Mouse (Mus musculus): ENCODE data around the gene Prox1. TPM values are rescaled to one million over a fixed set of nuclear protein-coding genes. Genes with fewer than 3 reads are reported as not detected.

The Prox1 gene
- polyA plus RNA-seq, 1 experiment from 2014 or later: 8.3 TPM

DNA sequence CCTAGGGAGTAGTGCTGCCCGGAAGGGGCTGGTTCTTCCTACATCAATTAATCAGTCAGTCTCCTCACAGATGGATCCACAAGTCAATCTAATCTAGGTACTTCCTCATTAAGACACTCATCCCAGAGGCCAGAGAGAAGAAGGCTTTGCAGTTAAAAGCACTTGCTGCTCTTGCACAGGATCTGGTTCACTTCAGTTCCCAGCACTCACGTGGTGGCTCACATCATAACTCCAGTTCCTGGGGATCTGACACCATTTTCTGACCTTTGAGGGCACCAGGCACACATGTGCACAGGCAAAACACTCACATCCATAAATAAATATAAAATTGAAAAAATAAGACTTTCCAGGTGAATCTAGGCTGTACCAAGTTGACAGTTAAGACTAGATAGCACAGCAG is 27.7 kb upstream of the Prox1 start:
- Histone ChIP-seq H3K4me3 (ENCODE audit: low read depth, low read length) (no peak overlapping the region), H3K9me3 (ENCODE audit: control insufficient read depth, low read length) (no peaks in the 10 kb centered on the region), H3K27me3 (ENCODE audit: control insufficient read depth, insufficient read depth, low read length) (no peaks in the 10 kb centered on the region), H3K9ac (ENCODE audit: low read length) (no peak overlapping the region), H3K36me3 (ENCODE audit: control insufficient read depth, insufficient read depth, low read length) (no peaks in the 10 kb centered on the region), H3K27ac (ENCODE audit: low read depth, low read length) (no peak overlapping the region), H3K4me2 (no peak overlapping the region), H3K4me1 (ENCODE audit: control insufficient read depth, insufficient read depth, low read length) (no peaks in the 10 kb centered on the region)
- DNase-seq (ENCODE audit: low spot score, missing footprints) (peak; percentile 51), ATAC-seq (ENCODE audit: low FRiP score) (no peak)
- 89% methylated on average over 2 of the region's 2 CpGs for WGBS

DNA sequence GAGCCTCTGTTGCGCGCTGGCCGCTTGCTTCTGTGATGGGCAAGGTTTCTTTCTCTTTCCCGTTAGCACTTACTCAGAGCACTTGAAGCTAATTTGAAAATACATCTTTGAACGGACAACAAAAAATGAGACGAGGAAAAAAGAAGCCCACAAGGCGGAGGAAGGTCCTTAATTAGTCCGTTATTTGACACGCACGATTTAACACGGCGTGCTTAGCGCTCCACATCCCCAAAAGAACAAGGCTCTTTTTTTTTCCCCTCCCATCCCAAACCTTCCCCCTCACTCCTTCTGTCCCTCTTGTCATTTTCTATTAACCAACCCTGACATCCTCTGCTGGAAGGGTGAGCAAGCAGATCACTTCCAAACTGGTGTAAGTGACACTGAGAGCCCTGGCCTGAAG is 21.5 kb upstream of the Prox1 start:
- Histone ChIP-seq H3K27ac (ENCODE audit: low read depth, low read length) (no peak overlapping the region), H3K9ac (ENCODE audit: low read length) (no peak overlapping the region), H3K27me3 (ENCODE audit: control insufficient read depth, insufficient read depth, low read length) (0 out of 2 replicates have a peak, but pooled peaks cover 4% of the 10 kb centered on the region), H3K36me3 (ENCODE audit: control insufficient read depth, insufficient read depth, low read length) (no peaks in the 10 kb centered on the region), H3K9me3 (ENCODE audit: control insufficient read depth, low read length) (no peaks in the 10 kb centered on the region), H3K4me3 (ENCODE audit: low read depth, low read length) (no peak overlapping the region), H3K4me2 (no peak overlapping the region), H3K4me1 (ENCODE audit: control insufficient read depth, insufficient read depth, low read length) (peaks cover 10% of the 10 kb centered on the region; the same call in 1 of the 2 replicates)
- ATAC-seq (ENCODE audit: low FRiP score) (no peak), DNase-seq (ENCODE audit: low spot score, missing footprints) (peak; percentile 84)
- WGBS: 37% methylated on average over 13 of the region's 13 CpGs

DNA sequence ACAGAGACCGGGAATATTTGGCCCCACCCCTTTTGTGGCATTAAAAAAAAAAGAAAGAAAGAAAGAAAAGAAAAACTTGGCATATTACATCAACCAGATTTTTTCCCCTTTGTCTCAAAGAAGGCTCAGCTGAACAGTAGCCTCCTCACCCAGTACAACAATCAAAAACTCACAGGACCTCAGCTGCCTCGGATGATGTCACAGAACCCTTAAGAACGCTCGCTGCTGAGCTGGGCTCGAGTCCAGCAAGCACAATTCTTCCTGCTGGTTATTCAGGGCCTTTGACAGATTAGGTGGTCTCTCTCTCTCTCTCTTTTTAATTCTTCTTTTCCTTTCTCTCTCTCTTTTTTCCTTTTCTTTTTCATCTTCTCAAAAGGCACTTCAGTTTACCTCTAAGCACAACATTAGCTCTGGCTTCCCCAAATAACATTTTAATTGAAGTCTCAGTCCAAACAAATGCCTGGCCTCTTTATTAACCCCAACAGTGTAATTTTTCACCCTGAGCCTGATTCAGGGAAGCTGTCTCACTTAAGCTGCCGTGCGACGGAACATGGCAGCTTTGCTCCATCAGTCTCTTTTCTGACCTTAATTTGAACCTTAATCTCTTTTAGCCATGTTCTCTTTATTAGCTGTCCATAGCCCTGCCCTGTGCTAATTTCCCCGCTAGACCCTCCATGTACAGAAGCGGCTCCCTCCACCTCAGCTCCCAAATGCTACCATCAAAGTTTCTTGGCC is 19.9 kb upstream of the Prox1 start:
- Histone ChIP-seq H3K4me2 (no peak overlapping the region), H3K27ac (ENCODE audit: low read depth, low read length) (no peak overlapping the region), H3K4me1 (ENCODE audit: control insufficient read depth, insufficient read depth, low read length) (peaks cover 10% of the 10 kb centered on the region; the same call in 1 of the 2 replicates), H3K9ac (ENCODE audit: low read length) (no peak overlapping the region), H3K27me3 (ENCODE audit: control insufficient read depth, insufficient read depth, low read length) (0 out of 2 replicates have a peak, but pooled peaks cover 4% of the 10 kb centered on the region), H3K9me3 (ENCODE audit: control insufficient read depth, low read length) (no peaks in the 10 kb centered on the region), H3K36me3 (ENCODE audit: control insufficient read depth, insufficient read depth, low read length) (no peaks in the 10 kb centered on the region), H3K4me3 (ENCODE audit: low read depth, low read length) (no peak overlapping the region)
- DNase-seq (ENCODE audit: low spot score, missing footprints) (peak; percentile 85), ATAC-seq (ENCODE audit: low FRiP score) (0 out of 2 replicates have a peak, but pooled peaks have one; percentile 59)
- 24% methylated on average over 10 of the region's 10 CpGs for WGBS

DNA sequence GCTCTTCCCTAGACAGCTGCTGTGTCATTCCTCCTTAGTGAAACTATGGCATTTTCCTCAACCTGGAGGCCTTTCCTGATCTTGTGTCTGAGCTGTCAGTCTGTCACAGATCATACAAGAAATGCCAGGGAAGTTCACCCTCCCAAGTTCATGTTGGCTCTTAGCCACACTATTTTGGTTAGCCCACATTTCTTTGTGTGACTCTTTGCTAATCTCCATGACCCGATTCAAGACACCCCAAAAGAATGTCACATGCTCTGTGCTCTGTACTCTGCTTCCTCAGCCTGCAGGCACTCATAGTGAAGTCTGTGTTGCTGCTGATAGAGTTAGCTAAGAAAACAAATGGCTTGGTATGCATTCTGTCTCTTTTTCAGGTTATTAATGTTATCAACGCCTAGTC is 18.6 kb upstream of the Prox1 start:
- H3K4me3 ChIP-seq (ENCODE audit: low read depth, low read length): no peak overlapping the region
- no peak overlapping the region for H3K9ac ChIP-seq (ENCODE audit: low read length)
- H3K27me3 ChIP-seq (ENCODE audit: control insufficient read depth, insufficient read depth, low read length): 0 out of 2 replicates have a peak, but pooled peaks cover 4% of the 10 kb centered on the region
- no peaks in the 10 kb centered on the region for H3K9me3 ChIP-seq (ENCODE audit: control insufficient read depth, low read length)
- DNase-seq (ENCODE audit: low spot score, missing footprints) (peak; percentile 54), ATAC-seq (ENCODE audit: low FRiP score) (no peak)
- 70% methylated on average over 2 of the region's 2 CpGs for WGBS
- H3K4me1 ChIP-seq (ENCODE audit: control insufficient read depth, insufficient read depth, low read length): peaks cover 10% of the 10 kb centered on the region; the same call in 1 of the 2 replicates
- no peak overlapping the region for H3K27ac ChIP-seq (ENCODE audit: low read depth, low read length)
- H3K36me3 ChIP-seq (ENCODE audit: control insufficient read depth, insufficient read depth, low read length): no peaks in the 10 kb centered on the region
- H3K4me2 ChIP-seq: no peak overlapping the region

DNA sequence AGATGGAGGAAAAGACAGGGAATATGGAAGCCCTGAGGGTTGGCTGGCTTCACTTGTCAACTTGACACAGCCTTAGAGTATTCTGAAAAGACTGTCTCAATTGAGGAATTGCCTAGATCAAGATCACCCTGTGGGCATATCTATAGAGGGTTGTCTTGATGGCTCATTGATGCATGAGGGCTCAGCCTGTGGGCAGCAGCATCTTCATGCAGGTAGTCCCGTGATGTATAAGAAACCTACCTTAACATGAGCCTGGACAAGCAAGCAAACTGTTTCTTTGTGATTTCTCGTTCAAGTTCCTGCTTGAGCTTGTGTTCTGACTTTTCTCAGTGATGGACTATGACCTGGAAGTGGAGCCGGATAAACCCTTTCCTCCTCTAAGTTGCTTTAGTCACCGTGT is 15.8 kb upstream of the Prox1 start:
- no peak overlapping the region for H3K9ac ChIP-seq (ENCODE audit: low read length)
- no peak for ATAC-seq (ENCODE audit: low FRiP score)
- WGBS: 86% methylated on average over 4 of the region's 4 CpGs

DNA sequence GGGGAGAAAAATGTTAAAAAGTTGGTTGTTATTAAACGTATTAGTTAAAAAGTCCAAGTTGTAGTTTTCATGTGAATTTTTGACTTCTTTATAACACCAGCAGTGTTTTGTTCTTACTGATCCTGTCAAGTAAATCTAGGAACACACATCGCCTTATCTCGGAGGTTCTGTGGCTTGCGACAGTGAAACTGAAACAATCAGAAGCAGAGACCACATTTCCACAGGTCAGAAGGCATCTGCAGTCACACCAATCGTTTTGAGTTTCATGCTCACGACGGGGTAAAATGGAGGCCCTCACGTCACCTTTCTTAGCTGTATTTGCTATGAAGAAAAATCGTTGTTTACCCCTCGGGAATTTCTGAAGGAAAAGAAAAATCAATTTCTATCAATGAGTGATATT is 14.8 kb upstream of the Prox1 start:
- H3K4me3 ChIP-seq (ENCODE audit: low read depth, low read length): no peak overlapping the region
- no peaks in the 10 kb centered on the region for H3K9me3 ChIP-seq (ENCODE audit: control insufficient read depth, low read length)
- H3K27ac ChIP-seq (ENCODE audit: low read depth, low read length): no peak overlapping the region
- 0 out of 2 replicates have a peak, but pooled peaks cover 4% of the 10 kb centered on the region for H3K4me1 ChIP-seq (ENCODE audit: control insufficient read depth, insufficient read depth, low read length)
- no peaks in the 10 kb centered on the region for H3K27me3 ChIP-seq (ENCODE audit: control insufficient read depth, insufficient read depth, low read length)
- ATAC-seq (ENCODE audit: low FRiP score) (no peak), DNase-seq (ENCODE audit: low spot score, missing footprints) (peak; percentile 78)
- no peak overlapping the region for H3K9ac ChIP-seq (ENCODE audit: low read length)
- no peak overlapping the region for H3K4me2 ChIP-seq
- whole genome bisulfite sequencing: 87% methylated on average over 10 of the region's 10 CpGs
- no peaks in the 10 kb centered on the region for H3K36me3 ChIP-seq (ENCODE audit: control insufficient read depth, insufficient read depth, low read length)

More for the DNA sequence above, 15.8 kb upstream of the Prox1 start:
- no peaks in the 10 kb centered on the region for H3K36me3 ChIP-seq (ENCODE audit: control insufficient read depth, insufficient read depth, low read length)
- peaks cover 7% of the 10 kb centered on the region; the same call in 1 of the 2 replicates for H3K4me1 ChIP-seq (ENCODE audit: control insufficient read depth, insufficient read depth, low read length)
- H3K9me3 ChIP-seq (ENCODE audit: control insufficient read depth, low read length): no peaks in the 10 kb centered on the region
- peak; percentile 77 for DNase-seq (ENCODE audit: low spot score, missing footprints)
- no peak overlapping the region for H3K27ac ChIP-seq (ENCODE audit: low read depth, low read length)
- no peak overlapping the region for H3K4me2 ChIP-seq
- H3K4me3 ChIP-seq (ENCODE audit: low read depth, low read length): no peak overlapping the region
- H3K27me3 ChIP-seq (ENCODE audit: control insufficient read depth, insufficient read depth, low read length): no peaks in the 10 kb centered on the region

DNA sequence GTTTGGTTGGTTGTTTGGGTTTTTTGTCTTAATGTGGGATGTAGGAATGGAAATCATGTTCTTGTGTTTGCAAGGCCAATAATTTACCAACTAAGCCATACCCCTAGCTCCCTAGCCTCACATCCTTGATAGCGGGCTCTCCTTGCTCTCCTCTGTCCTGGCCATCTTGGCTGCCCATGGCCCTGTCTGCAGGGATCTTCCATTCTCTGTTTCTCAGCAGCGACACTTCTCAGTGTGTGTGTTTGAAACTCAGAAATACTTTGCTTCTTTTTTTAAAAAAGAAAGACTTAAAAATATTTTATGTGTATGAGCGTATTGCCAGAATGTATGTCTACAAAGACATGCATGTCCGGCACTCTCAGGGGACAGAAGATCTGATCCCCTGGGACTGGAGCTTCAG is 13.1 kb upstream of the Prox1 start:
- peaks cover 2% of the 10 kb centered on the region; the same call in 1 of the 2 replicates for H3K27me3 ChIP-seq (ENCODE audit: control insufficient read depth, insufficient read depth, low read length)
- H3K4me3 ChIP-seq (ENCODE audit: low read depth, low read length): no peak overlapping the region
- H3K27ac ChIP-seq (ENCODE audit: low read depth, low read length): no peak overlapping the region
- no peak overlapping the region for H3K9ac ChIP-seq (ENCODE audit: low read length)
- H3K4me2 ChIP-seq: no peak overlapping the region
- no peaks in the 10 kb centered on the region for H3K36me3 ChIP-seq (ENCODE audit: control insufficient read depth, insufficient read depth, low read length)
- no peaks in the 10 kb centered on the region for H3K9me3 ChIP-seq (ENCODE audit: control insufficient read depth, low read length)
- ATAC-seq (ENCODE audit: low FRiP score): no peak
- peak; percentile 74 for DNase-seq (ENCODE audit: low spot score, missing footprints)
- 92% methylated on average over 4 of the region's 4 CpGs for WGBS
- 0 out of 2 replicates have a peak, but pooled peaks cover 4% of the 10 kb centered on the region for H3K4me1 ChIP-seq (ENCODE audit: control insufficient read depth, insufficient read depth, low read length)

DNA sequence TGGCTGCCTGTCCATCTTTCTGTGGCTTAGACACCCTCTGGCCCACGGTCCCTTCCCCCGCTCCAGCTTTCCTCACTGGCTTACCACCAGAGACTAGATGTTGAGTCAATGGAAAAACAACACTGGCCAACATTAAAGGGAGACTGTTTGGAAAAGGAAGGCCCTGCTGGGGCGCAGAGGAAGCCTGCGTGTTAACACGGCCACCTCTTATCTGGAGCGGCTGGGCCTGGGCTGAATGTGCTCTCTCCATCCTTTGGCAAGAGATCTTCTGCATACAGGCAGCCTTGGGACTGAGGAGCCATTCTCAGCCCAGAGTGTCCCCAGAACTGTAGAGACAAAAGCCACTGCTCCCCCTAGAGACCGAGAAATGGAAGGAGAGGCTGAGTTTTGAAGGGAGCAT is 11.3 kb upstream of the Prox1 start:
- H3K4me1 ChIP-seq (ENCODE audit: control insufficient read depth, insufficient read depth, low read length): 0 out of 2 replicates have a peak, but pooled peaks cover 4% of the 10 kb centered on the region
- peaks cover 5% of the 10 kb centered on the region; the same call in 1 of the 2 replicates for H3K27me3 ChIP-seq (ENCODE audit: control insufficient read depth, insufficient read depth, low read length)
- H3K27ac ChIP-seq (ENCODE audit: low read depth, low read length): no peak overlapping the region
- H3K4me3 ChIP-seq (ENCODE audit: low read depth, low read length): no peak overlapping the region
- H3K36me3 ChIP-seq (ENCODE audit: control insufficient read depth, insufficient read depth, low read length): no peaks in the 10 kb centered on the region
- H3K4me2 ChIP-seq: no peak overlapping the region
- H3K9me3 ChIP-seq (ENCODE audit: control insufficient read depth, low read length): no peaks in the 10 kb centered on the region
- H3K9ac ChIP-seq (ENCODE audit: low read length): no peak overlapping the region
- ATAC-seq (ENCODE audit: low FRiP score): no peak
- whole genome bisulfite sequencing: 82% methylated on average over 7 of the region's 7 CpGs
- DNase-seq (ENCODE audit: low spot score, missing footprints): no peak

DNA sequence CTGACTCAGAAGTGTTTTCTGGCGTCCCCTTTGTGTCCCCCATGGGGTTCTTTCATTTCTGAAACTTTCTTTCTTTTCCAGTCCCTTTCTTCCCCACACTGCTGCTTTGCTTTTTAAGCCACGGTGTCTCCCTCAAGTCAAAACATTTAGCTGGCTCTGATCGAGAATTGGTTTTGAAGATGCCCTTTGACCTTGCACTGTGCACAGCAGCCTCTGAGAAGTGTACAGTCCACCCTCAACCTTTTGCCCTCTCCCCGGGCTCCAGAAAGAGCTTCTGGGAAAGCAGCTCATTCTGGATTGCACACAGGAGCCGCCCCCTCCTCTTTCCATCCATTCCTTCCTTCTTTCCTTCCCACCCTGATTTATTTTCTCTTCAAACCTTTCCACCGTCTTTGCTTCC is 10.3 kb upstream of the Prox1 start:
- H3K36me3 ChIP-seq (ENCODE audit: control insufficient read depth, insufficient read depth, low read length): no peaks in the 10 kb centered on the region
- H3K27ac ChIP-seq (ENCODE audit: low read depth, low read length): no peak overlapping the region
- 0 out of 2 replicates have a peak, but pooled peaks cover 4% of the 10 kb centered on the region for H3K4me1 ChIP-seq (ENCODE audit: control insufficient read depth, insufficient read depth, low read length)
- no peak for ATAC-seq (ENCODE audit: low FRiP score)
- no peak overlapping the region for H3K9ac ChIP-seq (ENCODE audit: low read length)
- peaks cover 10% of the 10 kb centered on the region; the same call in 1 of the 2 replicates for H3K27me3 ChIP-seq (ENCODE audit: control insufficient read depth, insufficient read depth, low read length)
- no peak overlapping the region for H3K4me3 ChIP-seq (ENCODE audit: low read depth, low read length)
- no peak for DNase-seq (ENCODE audit: low spot score, missing footprints)
- no peaks in the 10 kb centered on the region for H3K9me3 ChIP-seq (ENCODE audit: control insufficient read depth, low read length)
- no peak overlapping the region for H3K4me2 ChIP-seq
- 22% methylated on average over 6 of the region's 6 CpGs for WGBS

Measured in midbrain, embryonic 11.5 days (tissue).